In genomic region chr1:167059550-167060285, GRCm38 (mm10) we compare ENCODE assay signal across 16 mouse cellular contexts. TPM values are rescaled to one million over a fixed set of nuclear protein-coding genes. Genes with fewer than 3 reads are reported as not detected.
DNase-seq lines count a peak whose midpoint lies in the region; ATAC-seq and TF ChIP-seq lines count a peak whose summit lies in the region.
"Had no signal": no experiment of that assay in that cellular context is flagged by ENCODE, and none has a peak within 500 bp of the region (broad histone marks: within the 10 kb centered on the region; RNA-seq: fewer than 3 reads in every experiment).

No protein-coding gene starts in this region.

- intact Hi-C loops in heart, postnatal 25 days (cut with DNase I), result no loop called here

- 57% methylated on average over 9 of the region's 9 CpGs for WGBS in hindbrain, embryonic 11.5 days
- WGBS in hindbrain, embryonic 10.5 days, result 55% methylated on average over 9 of the region's 9 CpGs
- 58% methylated on average over 9 of the region's 9 CpGs for WGBS in forebrain, embryonic 16.5 days

- no peaks in the 10 kb centered on the region for H3K36me3 ChIP-seq in hindbrain, embryonic 11.5 days (ENCODE audit: control insufficient read depth, insufficient read depth, low read length)
- H3K36me3 ChIP-seq in hindbrain, embryonic 10.5 days, result no peaks in the 10 kb centered on the region
- no peaks in the 10 kb centered on the region for H3K36me3 ChIP-seq in ES-Bruce4 (ENCODE audit: control insufficient read depth, insufficient read depth, low read length, poor library complexity, severe bottlenecking)
- H3K36me3 ChIP-seq in forebrain, embryonic 16.5 days (ENCODE audit: control insufficient read depth, insufficient read depth), result no peaks in the 10 kb centered on the region
- H3K36me3 ChIP-seq: embryonic facial prominence, embryonic 12.5 days; intestine, embryonic 15.5 days had no signal

- H3K4me2 ChIP-seq in hindbrain, embryonic 11.5 days (replicated peaks; ENCODE audit: low read depth, low read length), result no peak overlapping the region
- no peak overlapping the region for H3K4me2 ChIP-seq in forebrain, embryonic 16.5 days (ENCODE audit: low read length)
- H3K4me2 ChIP-seq: embryonic facial prominence, embryonic 12.5 days; intestine, embryonic 15.5 days; lung, embryonic 14.5 days had no signal

- TF ChIP-seq EP300 in ES-Bruce4 (IDR thresholded peaks at IDR 0.05; ENCODE audit: insufficient read depth, low read depth, low read length), result 0 out of 2 replicates have a peak, but pooled peaks have one; percentile 49

- TF ChIP-seq POLR2A in ES-Bruce4 (IDR thresholded peaks at IDR 0.05; ENCODE audit: insufficient read depth, low read length), result no peak

- H3K27me3 ChIP-seq in hindbrain, embryonic 11.5 days (ENCODE audit: control insufficient read depth, insufficient read depth, low read length), result no peaks in the 10 kb centered on the region
- no peaks in the 10 kb centered on the region for H3K27me3 ChIP-seq in hindbrain, embryonic 10.5 days (ENCODE audit: insufficient read depth, poor library complexity, severe bottlenecking)
- no peaks in the 10 kb centered on the region for H3K27me3 ChIP-seq in ES-Bruce4 (ENCODE audit: control insufficient read depth, insufficient read depth, low read length, poor library complexity, severe bottlenecking)
- no peaks in the 10 kb centered on the region for H3K27me3 ChIP-seq in forebrain, embryonic 16.5 days (replicated peaks; ENCODE audit: control insufficient read depth, insufficient read depth, low read length)
- H3K27me3 ChIP-seq: embryonic facial prominence, embryonic 12.5 days; intestine, embryonic 15.5 days had no signal

- 0 out of 2 replicates have a peak, but pooled peaks have one; percentile 34 for ATAC-seq in hindbrain, embryonic 11.5 days (ENCODE audit: low FRiP score)
- peak; percentile 32 for ATAC-seq in forebrain, embryonic 16.5 days
- ATAC-seq: intestine, embryonic 15.5 days; Patski had no signal

- no peaks in the 10 kb centered on the region for H3K4me1 ChIP-seq in hindbrain, embryonic 11.5 days (replicated peaks; ENCODE audit: control insufficient read depth, insufficient read depth, low read length)
- H3K4me1 ChIP-seq in hindbrain, embryonic 10.5 days (replicated peaks), result peaks cover 35% of the 10 kb centered on the region
- H3K4me1 ChIP-seq in ES-Bruce4 (ENCODE audit: control insufficient read depth, insufficient read depth, low read length), result peaks cover 2% of the 10 kb centered on the region
- peaks cover 21% of the 10 kb centered on the region for H3K4me1 ChIP-seq in forebrain, embryonic 16.5 days (replicated peaks; ENCODE audit: control insufficient read depth, insufficient read depth, low read length)
- H3K4me1 ChIP-seq: embryonic facial prominence, embryonic 12.5 days; intestine, embryonic 15.5 days had no signal

- H3K4me3 ChIP-seq in hindbrain, embryonic 11.5 days (ENCODE audit: low read depth, low read length), result no peak overlapping the region
- H3K4me3 ChIP-seq in hindbrain, embryonic 10.5 days, result no peak overlapping the region
- no peak overlapping the region for H3K4me3 ChIP-seq in ES-Bruce4 (ENCODE audit: low read depth, low read length)
- no peak overlapping the region for H3K4me3 ChIP-seq in forebrain, embryonic 16.5 days (replicated peaks; ENCODE audit: low read length)
- H3K4me3 ChIP-seq: embryonic facial prominence, embryonic 12.5 days; intestine, embryonic 15.5 days had no signal

- no peak for TF ChIP-seq CTCF in ES-Bruce4 (IDR thresholded peaks at IDR 0.05; ENCODE audit: low read depth, low read length)

- no peak overlapping the region for H3K9ac ChIP-seq in hindbrain, embryonic 11.5 days (ENCODE audit: low read depth, low read length)
- H3K9ac ChIP-seq in ES-Bruce4 (ENCODE audit: low read depth, poor library complexity, severe bottlenecking), result no peak overlapping the region
- no peak overlapping the region for H3K9ac ChIP-seq in forebrain, embryonic 16.5 days (replicated peaks; ENCODE audit: low read depth, low read length)
- H3K9ac ChIP-seq: embryonic facial prominence, embryonic 12.5 days; intestine, embryonic 15.5 days; lung, embryonic 14.5 days had no signal

- H3K9me3 ChIP-seq in hindbrain, embryonic 11.5 days (ENCODE audit: control insufficient read depth, low read length), result no peaks in the 10 kb centered on the region
- no peaks in the 10 kb centered on the region for H3K9me3 ChIP-seq in hindbrain, embryonic 10.5 days
- no peaks in the 10 kb centered on the region for H3K9me3 ChIP-seq in ES-Bruce4 (replicated peaks; ENCODE audit: control insufficient read depth, insufficient read depth, low read length, poor library complexity, severe bottlenecking)
- H3K9me3 ChIP-seq in forebrain, embryonic 16.5 days (ENCODE audit: control insufficient read depth, low read length), result no peaks in the 10 kb centered on the region
- H3K9me3 ChIP-seq: embryonic facial prominence, embryonic 12.5 days; intestine, embryonic 15.5 days had no signal

- no peak overlapping the region for H3K27ac ChIP-seq in hindbrain, embryonic 11.5 days (ENCODE audit: low read depth, low read length)
- no peak overlapping the region for H3K27ac ChIP-seq in hindbrain, embryonic 10.5 days
- no peak overlapping the region for H3K27ac ChIP-seq in ES-Bruce4 (ENCODE audit: insufficient read depth, low read length)
- H3K27ac ChIP-seq in forebrain, embryonic 16.5 days (ENCODE audit: low read length), result no peak overlapping the region
- H3K27ac ChIP-seq: embryonic facial prominence, embryonic 12.5 days; intestine, embryonic 15.5 days had no signal

- DNase-seq in hindbrain, embryonic 11.5 days (ENCODE audit: low spot score), result no peak
- no peak for DNase-seq in hindbrain, embryonic 10.5 days (ENCODE audit: low spot score)
- peak; percentile 18 for DNase-seq in WW6 (ENCODE audit: low read depth, low spot score)
- DNase-seq in frontal cortex, adult 2 months (ENCODE audit: extremely low spot score in 1 of 2, low spot score in 1 of 2), result no peak
- DNase-seq in layer of hippocampus, adult 18-20 months (ENCODE audit: low spot score in 2 of 2), result no peak
- no peak for DNase-seq in heart, postnatal 25 days (ENCODE audit: low spot score)
- DNase-seq: cerebellum, adult 9-10 months; kidney, postnatal 25 days; lung, embryonic 14.5 days; right cerebral cortex, postnatal 4 days; thymus, postnatal 4 days had no signal

RNA-seq across cellular contexts. Expression of gene Fam78b, which starts 58.5 kb away (rescaled TPM):
- 9.3 and 11.0 TPM in 2 replicates for polyA plus RNA-seq in hindbrain, embryonic 11.5 days (2014; fragmentation: Nextera tagmentation; extraction: Ambion mirVana)
- polyA plus RNA-seq in hindbrain, embryonic 10.5 days (2016; fragmentation: Nextera tagmentation; extraction: Ambion mirVana), result 3.9 and 5.7 TPM in 2 replicates
- 0.67 and 0.84 TPM in 2 replicates for polyA plus RNA-seq in ES-Bruce4 (2011; ENCODE audit: insufficient read depth, insufficient read length, low read depth, missing spikeins)
- polyA plus RNA-seq in forebrain, embryonic 16.5 days (2015; fragmentation: Nextera tagmentation; extraction: Ambion mirVana), result 6.7 and 6.9 TPM in 2 replicates
- 21.2 and 23.4 TPM in 2 replicates for polyA plus RNA-seq in frontal cortex, adult 2 months (2012; rRNA removed)
- 10 to 100 TPM; 23.1 to 23.3 TPM for total RNA-seq in layer of hippocampus, adult 18-20 months (2021)
- total RNA-seq in heart, postnatal 25 days (2021), result 1 to 10 TPM; 2.8 to 4.1 TPM
- polyA plus RNA-seq: Patski had no signal
